Mouse (Mus musculus) heart, embryonic 16.5 days (tissue): ENCODE data around the gene Gpr4. TPM values are rescaled to one million over a fixed set of nuclear protein-coding genes. Genes with fewer than 3 reads are reported as not detected.

Experiments
- ATAC-seq: fragments of 200-750 bp; cut with Nextera tagmentation; replicated peaks from 2 replicates; pipeline ENCODE4 v1.8.0; 2017; ENCODE audit warnings: moderate number of reproducible peaks; ENCODE audit not compliant: insufficient read depth, low FRiP score; ENCODE audit errors: extremely low read depth
- H3K27ac ChIP-seq: fragments of 300-500 bp; sonication (generic); 2 replicates; pipeline ENCODE4 v1.5.1; 2014; ENCODE audit warnings: mild to moderate bottlenecking, low read length, control low read depth, moderate library complexity
- H3K27me3 ChIP-seq: fragments of 300-500 bp; sonication (generic); 2 replicates; pipeline ENCODE4 v1.6.1; 2014; ENCODE audit warnings: low read length, mixed read lengths; ENCODE audit not compliant: control insufficient read depth, insufficient read depth
- H3K36me3 ChIP-seq: fragments of 300-500 bp; sonication (generic); 2 replicates; pipeline ENCODE4 v1.6.1; 2014; ENCODE audit not compliant: control insufficient read depth, insufficient read depth
- H3K4me1 ChIP-seq: fragments of 300-500 bp; sonication (generic); 2 replicates; pipeline ENCODE4 v1.6.1; 2014; ENCODE audit warnings: low read length, mixed read lengths; ENCODE audit not compliant: control insufficient read depth, insufficient read depth
- H3K4me2 ChIP-seq: fragments of 300-500 bp; sonication (generic); 2 replicates; pipeline ENCODE4 v1.6.1; 2014; ENCODE audit warnings: low read depth, mild to moderate bottlenecking, control low read depth, low read length
- H3K4me3 ChIP-seq: fragments of 300-500 bp; sonication (generic); 2 replicates; pipeline ENCODE4 v1.5.1; 2014; ENCODE audit warnings: mild to moderate bottlenecking, control low read depth, low read length
- H3K9ac ChIP-seq: fragments of 300-500 bp; sonication (generic); 2 replicates; pipeline ENCODE4 v1.6.1; 2014; ENCODE audit warnings: low read length, control low read depth
- H3K9me3 ChIP-seq: fragments of 300-500 bp; sonication (generic); replicated peaks from 2 replicates; pipeline ENCODE4 v1.6.1; 2016; ENCODE audit warnings: low read length; ENCODE audit not compliant: control insufficient read depth
- WGBS: fragments of 180-500 bp; shearing (Covaris S2); extraction: QIAGEN DNeasy Blood & Tissue Kit; methylation state at CpG from one replicate; pipeline ENCODE4 v1.1.7; 2014; 5-methylcytosine and 5-hydroxymethylcytosine counted together
- polyA plus RNA-seq: library from polyadenylated mRNA; unstranded; fragments of >200 nt; fragmentation: Nextera tagmentation; extraction: Ambion mirVana; gene quantifications from 2 replicates; pipeline ENCODE4 v1.2.1, GENCODE M21; 2015

The Gpr4 gene
- polyA plus RNA-seq, 1 experiment from 2014 or later: 2.7 TPM

GRCm38 (mm10) chr7:19247511-19247910 is 35.2 kb downstream of the Gpr4 start:
- no peak for ATAC-seq
- Histone ChIP-seq H3K4me3 (no peak overlapping the region), H3K27ac (no peak overlapping the region), H3K36me3 (peaks cover 12% of the 10 kb centered on the region), H3K4me2 (no peak overlapping the region), H3K9ac (no peak overlapping the region), H3K27me3 (no peaks in the 10 kb centered on the region), H3K4me1 (no peaks in the 10 kb centered on the region), H3K9me3 (no peaks in the 10 kb centered on the region)
- WGBS: 90% methylated on average over 2 of the region's 2 CpGs

GRCm38 (mm10) chr7:19252078-19252477 is 39.7 kb downstream of the Gpr4 start:
- Histone ChIP-seq H3K4me3 (no peak overlapping the region), H3K27ac (no peak overlapping the region), H3K36me3 (peaks cover 15% of the 10 kb centered on the region), H3K27me3 (no peaks in the 10 kb centered on the region), H3K9ac (no peak overlapping the region), H3K9me3 (no peaks in the 10 kb centered on the region), H3K4me2 (no peak overlapping the region), H3K4me1 (peaks cover 1% of the 10 kb centered on the region; the same call in 1 of the 2 replicates)
- ATAC-seq: no peak
- 82% methylated on average over 4 of the region's 4 CpGs for WGBS

GRCm38 (mm10) chr7:19253437-19253836 is 41.1 kb downstream of the Gpr4 start:
- 53% methylated on average over 5 of the region's 5 CpGs for WGBS
- no peak overlapping the region for H3K27ac ChIP-seq
- no peak overlapping the region for H3K9ac ChIP-seq
- H3K9me3 ChIP-seq: no peaks in the 10 kb centered on the region
- H3K4me1 ChIP-seq: peaks cover 6% of the 10 kb centered on the region; the same call in 1 of the 2 replicates
- H3K36me3 ChIP-seq: peaks cover 26% of the 10 kb centered on the region
- no peak overlapping the region for H3K4me3 ChIP-seq
- no peak overlapping the region for H3K4me2 ChIP-seq
- no peak for ATAC-seq
- no peaks in the 10 kb centered on the region for H3K27me3 ChIP-seq

- peaks cover 44% of the 10 kb centered on the region for H3K36me3 ChIP-seq
- no peak for ATAC-seq
Measured at GRCm38 (mm10) chr7:19255395-19255794, 43.1 kb downstream of the Gpr4 start.

GRCm38 (mm10) chr7:19256567-19256966 is 44.2 kb downstream of the Gpr4 start:
- H3K4me3 ChIP-seq: no peak overlapping the region
- H3K27ac ChIP-seq: no peak overlapping the region
- H3K36me3 ChIP-seq: peaks cover 53% of the 10 kb centered on the region
- no peaks in the 10 kb centered on the region for H3K27me3 ChIP-seq
- peaks cover 6% of the 10 kb centered on the region; the same call in 1 of the 2 replicates for H3K4me1 ChIP-seq
- 72% methylated on average over 7 of the region's 7 CpGs for WGBS
- no peak for ATAC-seq
- no peaks in the 10 kb centered on the region for H3K9me3 ChIP-seq
- no peak overlapping the region for H3K4me2 ChIP-seq
- H3K9ac ChIP-seq: no peak overlapping the region

More at GRCm38 (mm10) chr7:19255395-19255794, 43.1 kb downstream of the Gpr4 start:
- no peak overlapping the region for H3K27ac ChIP-seq
- H3K4me3 ChIP-seq: no peak overlapping the region
- no peaks in the 10 kb centered on the region for H3K9me3 ChIP-seq
- no peaks in the 10 kb centered on the region for H3K27me3 ChIP-seq
- no peak overlapping the region for H3K4me2 ChIP-seq
- H3K4me1 ChIP-seq: peaks cover 6% of the 10 kb centered on the region; the same call in 1 of the 2 replicates
- 83% methylated on average over 17 of the region's 17 CpGs for WGBS
- no peak overlapping the region for H3K9ac ChIP-seq

GRCm38 (mm10) chr7:19257390-19258022 is 45.2 kb downstream of the Gpr4 start:
- no peak overlapping the region for H3K27ac ChIP-seq
- H3K4me3 ChIP-seq: no peak overlapping the region
- 38% methylated on average over 11 of the region's 11 CpGs for whole genome bisulfite sequencing
- H3K9me3 ChIP-seq: no peaks in the 10 kb centered on the region
- H3K36me3 ChIP-seq: peaks cover 61% of the 10 kb centered on the region
- peaks cover 6% of the 10 kb centered on the region; the same call in 1 of the 2 replicates for H3K4me1 ChIP-seq
- H3K27me3 ChIP-seq: no peaks in the 10 kb centered on the region
- peak; percentile 71 for ATAC-seq
- no peak overlapping the region for H3K4me2 ChIP-seq
- H3K9ac ChIP-seq: no peak overlapping the region

- Histone ChIP-seq H3K27ac (no peak overlapping the region), H3K4me3 (no peak overlapping the region)
- ATAC-seq: no peak
Measured at GRCm38 (mm10) chr7:19258336-19258735, 46.0 kb downstream of the Gpr4 start.

GRCm38 (mm10) chr7:19265147-19265546 is 52.8 kb downstream of the Gpr4 start:
- no peak overlapping the region for H3K9ac ChIP-seq
- H3K27ac ChIP-seq: no peak overlapping the region
- ATAC-seq: no peak
- WGBS: 37% methylated on average over 7 of the region's 7 CpGs
- H3K4me1 ChIP-seq: peaks cover 46% of the 10 kb centered on the region
- no peaks in the 10 kb centered on the region for H3K9me3 ChIP-seq
- no peak overlapping the region for H3K4me3 ChIP-seq
- peaks cover 37% of the 10 kb centered on the region for H3K36me3 ChIP-seq
- H3K27me3 ChIP-seq: no peaks in the 10 kb centered on the region
- H3K4me2 ChIP-seq: no peak overlapping the region

More at GRCm38 (mm10) chr7:19258336-19258735, 46.0 kb downstream of the Gpr4 start:
- Histone ChIP-seq H3K9ac (no peak overlapping the region), H3K9me3 (no peaks in the 10 kb centered on the region), H3K27me3 (no peaks in the 10 kb centered on the region), H3K36me3 (peaks cover 65% of the 10 kb centered on the region), H3K4me2 (no peak overlapping the region), H3K4me1 (peaks cover 6% of the 10 kb centered on the region; the same call in 1 of the 2 replicates)
- WGBS: 63% methylated on average over 3 of the region's 3 CpGs

- no peaks in the 10 kb centered on the region for H3K27me3 ChIP-seq
- ATAC-seq: no peak
- peak overlapping the region; percentile 27 for H3K4me2 ChIP-seq
- peaks cover 46% of the 10 kb centered on the region for H3K4me1 ChIP-seq
- H3K36me3 ChIP-seq: peaks cover 28% of the 10 kb centered on the region
- no peak overlapping the region for H3K4me3 ChIP-seq
- no peaks in the 10 kb centered on the region for H3K9me3 ChIP-seq
- 60% methylated on average over 10 of the region's 10 CpGs for WGBS
- H3K27ac ChIP-seq: peak overlapping the region; percentile 38
- peak overlapping the region; percentile 42; the same call in 1 of the 2 replicates for H3K9ac ChIP-seq
Measured at GRCm38 (mm10) chr7:19265928-19266822, 53.8 kb downstream of the Gpr4 start.
